Mouse (Mus musculus) adrenal gland, adult (tissue): ENCODE results near the gene Itgad.

Experiments used
- DNase-seq, 2 experiments: peaks; one replicate each; pipeline ENCODE4 v3.0.0; 2022 to 2023; ENCODE audit warnings: low spot score in 1 of 2; ENCODE audit not compliant: inconsistent age in 2 of 2

Itgad gene

GRCm38 (mm10) chr7:128178385-128178784 lies 24.2 kb downstream of the Itgad start:
- DNase-seq, result no peak

- DNase-seq, result no peak
Measured at GRCm38 (mm10) chr7:128180126-128180525, 25.9 kb downstream of the Itgad start.

DNA sequence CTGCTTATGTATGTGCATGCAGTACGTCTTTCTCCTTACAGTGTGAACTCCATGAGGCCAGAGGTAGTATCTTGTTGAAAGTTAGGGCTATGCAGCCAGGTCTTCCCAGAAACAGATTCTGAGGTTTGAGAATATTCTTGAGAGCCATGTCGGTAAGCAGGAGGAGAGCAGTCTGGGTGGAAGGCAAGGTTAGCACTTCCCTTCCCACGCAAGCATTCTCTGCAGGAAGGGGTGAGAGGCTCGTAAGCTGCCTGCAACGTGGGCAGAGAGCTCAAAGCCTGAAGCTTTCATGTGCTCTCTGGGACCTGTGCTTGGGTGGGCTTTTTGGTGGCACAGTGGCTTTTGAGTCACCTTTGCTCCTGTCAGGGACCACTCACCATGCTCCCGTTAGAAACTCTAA lies 26.4 kb downstream of the Itgad start:
- DNase-seq, result no peak

DNA sequence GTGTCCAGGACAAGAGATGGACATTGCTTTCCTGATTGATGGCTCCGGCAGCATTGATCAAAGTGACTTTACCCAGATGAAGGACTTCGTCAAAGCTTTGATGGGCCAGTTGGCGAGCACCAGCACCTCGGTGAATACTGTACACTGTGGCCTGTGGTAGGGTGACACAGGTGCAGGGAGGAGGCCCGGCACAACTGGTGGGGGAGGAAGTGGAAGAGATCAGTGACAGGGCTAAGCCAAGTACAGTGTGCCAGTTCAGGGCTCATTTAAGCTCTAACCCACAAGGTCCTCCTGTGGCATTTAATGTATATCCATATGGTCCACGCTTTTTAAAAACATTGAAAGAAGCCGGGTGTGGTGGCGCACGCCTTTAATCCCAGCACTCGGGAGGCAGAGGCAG lies 27.5 kb downstream of the Itgad start:
- DNase-seq, result no peak

- no peak for DNase-seq
Measured at GRCm38 (mm10) chr7:128201607-128202006, 47.4 kb downstream of the Itgad start.

DNA sequence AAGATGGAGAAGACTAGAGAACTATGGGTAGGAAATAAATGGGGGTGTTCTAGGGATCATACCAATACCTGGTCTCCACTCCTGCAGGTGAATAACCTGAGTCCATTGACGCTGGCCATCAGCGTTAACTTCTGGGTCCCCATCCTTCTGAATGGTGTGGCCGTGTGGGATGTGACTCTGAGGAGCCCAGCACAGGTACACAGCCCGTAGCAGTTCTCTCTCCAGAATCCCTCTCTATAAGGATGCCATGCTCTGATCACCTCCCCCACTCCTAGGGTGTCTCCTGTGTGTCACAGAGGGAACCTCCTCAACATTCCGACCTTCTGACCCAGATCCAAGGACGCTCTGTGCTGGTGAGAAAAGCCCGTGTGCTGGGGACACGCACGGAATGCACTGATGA lies 48.9 kb downstream of the Itgad start:
- no peak for DNase-seq

GRCm38 (mm10) chr7:128204179-128204578 lies 50.0 kb downstream of the Itgad start:
- no peak for DNase-seq

GRCm38 (mm10) chr7:128205695-128206094 lies 51.5 kb downstream of the Itgad start:
- no peak for DNase-seq

DNA sequence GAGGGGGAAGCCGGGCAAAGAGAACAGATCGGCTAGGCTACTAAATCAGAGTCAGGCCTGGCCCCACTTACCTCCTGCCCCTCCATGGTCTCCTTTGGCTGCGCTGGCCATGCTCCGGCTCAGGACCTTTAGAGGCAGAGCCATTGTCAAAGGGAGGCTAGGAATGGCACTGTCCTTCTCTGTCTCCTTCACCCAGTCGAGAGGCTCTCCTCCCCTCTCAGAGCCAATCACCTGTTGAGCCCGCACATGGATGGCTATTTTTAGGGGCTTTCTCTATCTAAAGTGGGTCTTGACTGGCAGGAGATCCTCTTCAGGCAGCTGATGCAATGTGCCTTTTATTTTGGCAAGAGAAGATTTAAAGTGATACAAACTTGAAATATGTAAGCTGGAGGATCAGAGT lies 52.0 kb downstream of the Itgad start, which contains the start of gene Cox6a2:
TSS of gene Cox6a2 (minus strand) at position 236 of the 400 bp plus-strand sequence.
- DNase-seq, result no peak

GRCm38 (mm10) chr7:128208187-128208586 lies 54.0 kb downstream of the Itgad start:
- peak; percentile 46 to 85 for DNase-seq

DNA sequence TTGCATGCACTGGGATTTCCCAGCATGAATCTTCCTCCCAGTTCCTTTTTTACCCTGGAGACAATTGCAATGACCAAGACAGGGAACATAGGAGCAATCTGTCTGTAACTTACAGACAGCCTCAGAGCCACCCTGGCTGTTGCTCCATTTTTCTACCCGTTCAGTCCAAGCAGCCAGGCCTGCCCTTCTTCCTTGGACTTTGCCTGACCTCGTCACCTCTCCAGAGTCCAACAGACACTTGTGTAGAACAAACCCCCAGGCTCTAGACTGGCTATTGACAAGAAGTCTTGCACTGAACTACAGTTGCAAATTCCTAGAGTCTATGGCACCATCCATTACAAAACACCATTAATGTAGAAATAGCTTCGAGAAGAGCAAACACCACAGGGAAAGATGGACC lies 55.6 kb downstream of the Itgad start:
- no peak for DNase-seq

DNA sequence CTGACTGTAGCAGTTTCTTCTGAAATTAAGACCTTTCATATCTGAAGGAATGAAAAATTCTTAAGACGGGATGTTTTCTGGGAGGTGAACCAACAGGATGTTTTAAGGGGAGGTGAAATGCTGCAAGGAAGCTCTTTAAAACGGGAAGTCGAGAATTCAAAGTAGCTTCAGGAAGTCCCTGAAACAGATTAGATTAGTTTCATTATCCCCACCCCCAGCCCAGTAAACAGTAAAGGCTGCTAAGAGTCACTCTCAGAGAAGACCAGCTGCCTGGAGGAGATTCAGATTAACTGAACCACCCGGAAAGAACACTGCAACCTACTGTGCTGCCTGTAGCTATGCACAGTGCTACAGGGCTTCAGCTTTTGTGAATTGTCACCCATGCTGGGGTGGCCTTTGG lies 65.8 kb downstream of the Itgad start:
- no peak for DNase-seq

GRCm38 (mm10) chr7:128220936-128221335 lies 66.8 kb downstream of the Itgad start:
- no peak for DNase-seq

GRCm38 (mm10) chr7:128231741-128232140 lies 77.6 kb downstream of the Itgad start:
- peak in 1 of 2 experiments; percentile 43 for DNase-seq

DNA sequence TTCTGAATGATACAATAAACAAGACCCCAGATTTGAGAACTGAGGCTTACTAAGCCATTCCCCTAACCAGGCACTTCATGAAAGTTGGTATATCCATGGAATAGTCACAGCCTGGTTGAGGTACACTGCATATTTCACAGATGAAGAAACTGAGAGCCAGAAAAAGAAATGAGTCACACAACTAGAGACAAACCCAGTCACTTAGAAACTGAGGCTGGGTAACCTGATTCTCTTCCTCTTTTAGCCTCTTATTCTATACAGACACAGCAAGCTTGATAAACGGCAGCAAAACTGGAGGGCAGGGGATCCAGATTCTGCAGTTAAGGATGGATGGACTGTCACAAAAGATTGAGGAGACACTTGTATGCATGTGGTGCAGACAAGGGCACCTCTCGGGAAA lies 80.6 kb downstream of the Itgad start:
- no peak for DNase-seq

DNA sequence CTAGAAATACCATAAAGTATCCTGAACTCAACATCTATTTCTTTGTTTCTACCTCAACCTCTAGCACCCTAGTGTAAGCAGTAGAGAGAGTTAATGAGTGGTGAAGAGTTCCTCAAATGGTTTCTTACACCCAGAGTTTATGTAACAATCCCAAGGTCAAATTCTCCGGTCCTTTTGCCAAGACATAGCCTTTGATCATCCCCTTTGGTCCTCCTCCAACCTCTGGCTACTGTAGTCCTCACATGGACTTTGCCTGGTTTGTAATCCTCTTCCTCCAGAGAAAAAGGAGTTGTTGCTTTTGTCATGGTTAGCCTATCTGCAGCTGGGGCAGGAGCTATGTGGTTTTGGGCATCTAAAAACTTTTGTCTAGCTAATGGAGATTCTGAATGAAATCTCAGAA lies 81.3 kb downstream of the Itgad start:
- DNase-seq, result peak; percentile 32 to 71

- DNase-seq, result peak; percentile 31 to 44
Measured at GRCm38 (mm10) chr7:128236426-128236825, 82.2 kb downstream of the Itgad start.

GRCm38 (mm10) chr7:128236856-128237592 lies 82.8 kb downstream of the Itgad start, which contains the start of gene Armc5:
Gene Armc5, plus strand, starts transcription at chr7:128237342.
- DNase-seq, result peak; percentile 89 to 97

- DNase-seq, result no peak
Measured at GRCm38 (mm10) chr7:128237593-128237926, 83.4 kb downstream of the Itgad start.

GRCm38 (mm10) chr7:128237927-128238778 lies 84.0 kb downstream of the Itgad start, which contains the start of gene 9130023H24Rik:
Gene 9130023H24Rik, minus strand, starts transcription at chr7:128238031.
- DNase-seq, result peak; percentile 100

- peak in 1 of 2 experiments; percentile 66 for DNase-seq
Measured at GRCm38 (mm10) chr7:128238991-128239390, 84.8 kb downstream of the Itgad start.
